Mouse (Mus musculus) layer of hippocampus, adult 11-12 months (tissue): ENCODE results near the gene Ikbke.
"Not testable (repeated sequence)": the region's sequence is repeated elsewhere in the genome, so short reads cannot be mapped to it uniquely, and the experiment has no call there.

Experiments
- DNase-seq: peaks from one replicate; pipeline ENCODE4 v3.0.0; 2022; ENCODE audit warnings: low spot score

Ikbke gene

GRCm38 (mm10) chr1:131279456-131279776, at the start of gene Ikbke:
TSS of gene Ikbke (minus strand) at chr1:131279606.
- no peak for DNase-seq

- not testable (repeated sequence) for DNase-seq
These were observed 49.7 kb upstream of the Ikbke start for GRCm38 (mm10) chr1:131329093-131329492.

GRCm38 (mm10) chr1:131327167-131327566, 47.8 kb upstream of the Ikbke start:
- DNase-seq, result no peak

GRCm38 (mm10) chr1:131324816-131325463, 45.5 kb upstream of the Ikbke start:
- DNase-seq, result no peak

GRCm38 (mm10) chr1:131319598-131320330, 40.4 kb upstream of the Ikbke start:
- no peak for DNase-seq

- DNase-seq, result no peak
These were observed 39.0 kb upstream of the Ikbke start for GRCm38 (mm10) chr1:131318397-131318796.

- DNase-seq, result no peak
These were observed 38.2 kb upstream of the Ikbke start for GRCm38 (mm10) chr1:131317625-131318024.

- no peak for DNase-seq
These were observed 31.9 kb upstream of the Ikbke start for GRCm38 (mm10) chr1:131311284-131311683.

DNA sequence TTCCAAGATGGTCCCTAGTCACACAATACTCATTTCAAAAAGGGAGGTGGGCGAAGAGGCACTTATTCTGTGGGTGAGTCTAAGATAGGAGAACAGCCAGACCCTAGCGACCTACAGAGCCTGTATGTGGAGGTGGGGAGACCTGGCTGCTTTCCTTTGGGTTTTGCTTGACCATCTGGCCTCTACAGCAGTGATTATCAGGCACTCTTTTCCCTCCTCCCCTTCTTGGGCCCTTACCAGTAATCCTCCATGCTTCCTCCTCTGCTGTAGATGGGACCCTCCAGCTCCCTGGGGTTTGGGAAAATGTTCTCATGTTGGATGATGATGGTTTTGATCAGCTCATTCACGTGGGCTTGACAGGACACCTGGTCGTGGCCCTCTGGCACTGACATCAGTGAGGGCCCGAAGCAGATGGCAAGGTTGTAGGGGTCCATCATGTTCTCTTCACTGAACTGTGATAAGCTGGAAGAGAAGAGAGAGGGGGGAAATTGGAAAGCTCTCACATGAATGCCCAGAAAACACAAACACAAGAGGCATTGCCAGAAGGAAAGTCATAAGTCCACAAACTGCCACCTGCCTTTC, 30.9 kb upstream of the Ikbke start:
- DNase-seq, result no peak

- DNase-seq, result no peak
These were observed 21.3 kb upstream of the Ikbke start for GRCm38 (mm10) chr1:131300750-131301149.

GRCm38 (mm10) chr1:131299788-131300187, 20.4 kb upstream of the Ikbke start:
- no peak for DNase-seq

DNA sequence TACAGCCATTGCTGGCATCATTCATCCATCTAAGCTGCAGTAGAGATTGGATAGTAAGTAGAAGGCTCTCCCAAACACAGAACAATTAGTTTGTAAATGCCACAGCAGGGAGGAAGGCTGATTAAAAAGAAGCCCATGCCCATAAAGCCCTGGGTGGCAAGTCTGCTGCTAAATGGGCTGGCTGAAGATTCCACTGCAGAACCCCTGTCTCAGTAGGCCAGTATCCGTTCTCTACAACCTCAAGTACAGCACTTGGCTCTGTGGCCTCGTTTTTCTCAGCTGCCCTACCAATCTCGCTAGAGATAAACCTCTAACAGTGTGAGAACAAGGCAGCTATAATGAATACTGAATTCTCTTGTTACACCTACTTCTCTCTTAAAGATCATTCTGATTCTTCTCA, 19.8 kb upstream of the Ikbke start:
- DNase-seq, result no peak

- no peak for DNase-seq
These were observed 18.8 kb upstream of the Ikbke start for GRCm38 (mm10) chr1:131298171-131298570.

DNA sequence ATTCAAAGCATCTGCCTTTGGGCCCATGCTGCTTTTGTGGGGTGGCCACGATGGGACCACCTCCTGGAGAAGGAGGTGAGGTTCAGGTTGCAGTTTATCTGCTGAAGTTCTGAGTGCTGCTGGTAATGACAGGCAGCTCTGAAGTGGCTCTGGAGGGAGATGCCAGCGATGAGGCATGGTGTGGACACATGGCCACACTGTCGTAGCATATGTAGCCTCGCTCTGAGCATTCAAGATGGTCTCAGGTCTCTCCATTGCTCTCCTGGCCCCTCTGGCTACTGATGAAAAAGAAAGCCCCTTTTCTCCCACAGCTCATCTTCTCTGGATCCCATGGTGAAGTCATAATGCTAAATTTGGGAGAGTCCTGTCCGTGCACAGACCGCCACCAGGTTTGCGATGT, 17.3 kb upstream of the Ikbke start:
- DNase-seq, result no peak

GRCm38 (mm10) chr1:131295200-131295599, 15.8 kb upstream of the Ikbke start:
- DNase-seq, result no peak

GRCm38 (mm10) chr1:131293922-131294250, 14.5 kb upstream of the Ikbke start:
- DNase-seq, result peak; percentile 45

- no peak for DNase-seq
These were observed 14.0 kb upstream of the Ikbke start for GRCm38 (mm10) chr1:131293221-131293921.

DNA sequence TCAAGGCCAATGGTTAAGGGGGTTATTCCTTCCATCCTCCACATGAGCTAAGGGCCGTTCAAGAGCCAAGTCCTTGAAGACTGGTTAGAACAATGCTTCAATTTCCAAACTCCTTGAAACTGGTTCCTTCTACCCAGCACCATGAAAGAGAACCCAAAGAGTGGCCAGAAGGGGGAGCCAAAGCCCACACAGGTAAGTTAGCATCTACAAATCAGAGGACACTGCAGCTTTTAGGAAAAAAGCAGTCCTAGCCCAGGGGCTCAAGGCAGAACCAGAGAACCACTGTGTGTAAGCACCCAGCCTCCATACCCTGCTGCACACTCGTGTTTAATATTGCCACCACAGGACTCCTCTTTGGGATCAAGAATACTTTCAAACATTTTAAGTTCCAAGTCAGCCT, 11.2 kb upstream of the Ikbke start:
- peak; percentile 81 for DNase-seq

GRCm38 (mm10) chr1:131288938-131289337, 9.5 kb upstream of the Ikbke start:
- no peak for DNase-seq

GRCm38 (mm10) chr1:131287267-131287666, 7.9 kb upstream of the Ikbke start:
- no peak for DNase-seq

- no peak for DNase-seq
These were observed 7.4 kb upstream of the Ikbke start for GRCm38 (mm10) chr1:131286803-131287202.

GRCm38 (mm10) chr1:131284616-131285015, 5.2 kb upstream of the Ikbke start:
- DNase-seq, result no peak

DNA sequence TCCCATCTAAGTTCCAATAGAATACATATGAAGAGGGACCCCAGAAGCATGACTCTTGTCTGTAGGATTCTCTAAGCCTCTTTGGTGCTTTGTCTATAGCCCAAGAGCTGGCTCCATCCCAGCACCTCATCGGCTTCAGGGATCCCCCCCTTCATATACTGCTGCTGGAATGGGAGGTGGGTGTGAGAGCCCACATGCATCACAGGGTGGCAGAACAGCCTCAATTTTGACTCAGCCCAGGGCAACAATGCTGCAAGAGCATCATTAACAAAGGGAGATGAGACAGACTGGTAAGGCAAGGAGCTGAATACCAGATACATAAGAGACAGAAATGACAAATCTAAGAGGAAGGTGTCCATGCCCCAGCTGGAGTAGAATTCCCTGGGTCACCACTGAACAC, 4.8 kb upstream of the Ikbke start:
- DNase-seq, result no peak
